Mouse (Mus musculus) frontal cortex, postnatal 25 days (tissue): Measurements from ENCODE around the gene Gal3st4.
"Not testable (repeated sequence)": the region's sequence is repeated elsewhere in the genome, so short reads cannot be mapped to it uniquely, and the experiment has no call there.

Source experiments
- DNase-seq, 2 experiments: peaks; one replicate each; pipeline ENCODE4 v3.0.0; 2022; ENCODE audit warnings: low spot score in 2 of 2

Gene Gal3st4

DNA sequence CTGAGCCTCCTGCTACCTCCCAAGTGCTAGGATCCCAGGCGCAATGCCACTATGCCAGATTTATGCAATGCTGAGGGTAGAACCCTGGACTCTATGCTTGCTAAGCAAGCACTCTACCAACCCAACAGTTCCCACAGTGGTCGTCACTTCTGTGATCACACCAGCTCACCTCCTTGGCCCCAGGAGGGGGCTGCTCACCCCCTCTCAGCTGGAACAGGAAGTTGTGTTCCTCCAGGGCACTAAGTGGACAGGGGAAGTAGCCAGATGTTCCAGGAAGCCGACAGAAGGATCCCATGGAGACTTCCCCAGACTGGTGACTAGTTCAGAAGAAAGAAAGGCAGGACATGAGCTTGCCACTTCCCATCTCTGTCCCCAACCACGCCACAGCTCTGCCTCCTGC, 10.6 kb downstream of the Gal3st4 start:
- DNase-seq = no peak

DNA sequence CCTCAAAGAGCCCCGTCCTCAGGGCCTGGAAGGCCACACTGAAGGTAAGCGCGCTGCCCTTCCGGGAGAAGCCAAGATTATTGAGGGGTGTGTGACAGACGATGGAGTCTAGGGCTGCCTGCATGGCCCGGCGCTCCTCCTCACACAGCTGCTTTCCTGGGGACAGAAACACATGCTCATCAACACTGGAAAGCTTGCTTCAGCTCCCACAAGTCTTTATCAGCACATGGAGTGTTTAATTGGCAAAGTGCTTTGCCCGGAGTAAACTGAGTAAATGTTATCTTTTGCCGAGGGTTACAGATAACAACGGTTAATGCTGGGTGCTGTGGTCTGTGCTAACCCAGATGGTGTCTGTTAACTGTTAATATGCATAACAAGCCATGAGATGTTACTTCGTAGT, 11.8 kb downstream of the Gal3st4 start:
- no peak for DNase-seq

DNA sequence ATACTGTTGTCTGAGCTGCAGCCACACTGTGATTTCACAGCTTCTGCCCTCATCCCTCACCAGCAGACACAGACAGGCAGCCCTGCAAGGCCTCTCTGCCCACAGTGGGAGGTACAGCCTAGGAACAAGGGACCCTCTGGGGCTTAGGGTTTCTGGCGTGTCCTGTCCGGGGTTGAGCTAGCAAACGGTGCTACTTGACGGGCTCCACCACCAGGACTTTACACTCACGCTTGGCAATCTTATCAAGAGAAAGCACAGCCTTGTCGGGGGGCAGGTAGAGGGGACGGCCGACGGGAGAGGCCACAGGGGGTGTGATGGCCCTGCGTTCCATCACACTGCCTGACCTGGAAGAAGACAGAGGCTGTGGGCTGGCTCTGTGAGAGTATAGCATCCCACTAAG, 12.6 kb downstream of the Gal3st4 start:
- no peak for DNase-seq

DNA sequence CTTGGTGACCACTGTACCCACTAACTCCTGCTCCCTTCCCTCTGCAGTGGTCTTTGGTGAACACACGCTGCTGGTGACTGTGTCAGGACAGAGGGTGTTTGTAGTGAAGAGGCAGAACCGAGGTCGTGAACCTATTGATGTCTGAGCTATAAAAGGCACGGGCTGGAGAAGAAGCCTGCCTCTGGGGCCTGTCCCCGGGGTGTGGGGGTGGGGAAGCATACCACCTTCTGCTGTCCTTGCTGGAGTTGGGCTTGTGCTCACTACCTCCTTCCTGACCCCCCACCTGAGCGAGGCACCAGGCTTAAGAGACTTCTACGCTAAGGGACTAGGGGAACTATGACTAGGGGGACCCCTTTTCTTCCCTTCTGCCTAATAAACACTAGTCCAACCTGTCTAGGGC, 13.6 kb downstream of the Gal3st4 start:
- no peak for DNase-seq

DNA sequence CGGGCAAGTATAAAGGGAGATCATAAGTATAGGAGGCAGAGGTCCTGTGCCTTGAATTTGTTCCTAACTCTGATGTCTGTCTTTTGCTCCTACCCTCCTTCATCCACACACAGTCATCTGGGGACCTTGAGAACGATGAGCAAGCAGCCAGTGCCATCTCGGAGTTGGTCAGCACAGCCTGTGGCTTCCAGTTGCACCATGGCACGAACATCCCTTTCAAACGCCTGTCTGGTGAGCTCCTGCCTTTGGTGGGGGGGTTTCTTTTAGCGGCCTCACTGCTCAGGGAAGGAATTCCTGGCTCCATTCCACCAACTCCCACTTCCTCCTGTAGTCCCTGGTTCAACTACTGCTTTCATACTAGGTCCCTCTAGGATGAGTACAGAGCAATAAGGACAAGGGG, 14.1 kb downstream of the Gal3st4 start:
- DNase-seq = no peak

DNA sequence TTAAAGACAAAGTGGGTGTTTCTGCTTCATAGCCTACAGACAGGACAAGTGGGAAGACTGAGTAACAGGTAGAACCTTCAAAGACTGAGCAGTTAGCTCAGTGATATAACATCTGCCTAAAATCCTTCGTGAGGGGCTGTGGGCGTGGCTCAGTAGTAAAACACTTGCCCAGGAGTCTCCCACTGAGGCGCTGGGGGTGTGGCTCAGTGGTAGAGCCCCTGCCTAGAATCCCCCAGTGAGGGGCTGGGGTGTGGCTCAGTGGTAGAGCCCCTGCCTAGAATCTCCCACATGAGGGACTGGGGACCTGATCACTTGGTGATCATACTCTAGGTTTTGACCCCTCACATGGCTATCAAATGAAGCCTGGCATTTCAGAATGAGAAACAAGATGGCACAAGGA, 14.6 kb downstream of the Gal3st4 start:
- DNase-seq = no peak

DNA sequence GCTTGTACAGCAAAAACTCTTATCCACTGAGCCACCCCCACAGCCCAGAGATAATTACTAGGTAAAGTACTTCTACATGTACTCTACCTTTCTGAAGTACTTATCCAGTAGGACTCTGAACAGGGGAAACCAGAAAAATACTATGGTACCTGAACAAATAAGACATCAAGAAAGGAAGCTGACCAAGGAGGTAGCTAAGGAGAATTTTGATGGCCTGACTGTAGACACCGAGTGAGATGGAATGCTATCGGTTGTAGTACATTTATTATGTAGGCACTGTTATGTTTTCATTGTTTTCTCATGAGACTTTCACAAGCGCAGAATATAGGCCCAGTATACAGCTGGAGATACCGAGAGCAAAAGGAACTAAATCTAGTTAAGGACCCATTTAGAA, 15.1 kb downstream of the Gal3st4 start:
- DNase-seq = no peak

DNA sequence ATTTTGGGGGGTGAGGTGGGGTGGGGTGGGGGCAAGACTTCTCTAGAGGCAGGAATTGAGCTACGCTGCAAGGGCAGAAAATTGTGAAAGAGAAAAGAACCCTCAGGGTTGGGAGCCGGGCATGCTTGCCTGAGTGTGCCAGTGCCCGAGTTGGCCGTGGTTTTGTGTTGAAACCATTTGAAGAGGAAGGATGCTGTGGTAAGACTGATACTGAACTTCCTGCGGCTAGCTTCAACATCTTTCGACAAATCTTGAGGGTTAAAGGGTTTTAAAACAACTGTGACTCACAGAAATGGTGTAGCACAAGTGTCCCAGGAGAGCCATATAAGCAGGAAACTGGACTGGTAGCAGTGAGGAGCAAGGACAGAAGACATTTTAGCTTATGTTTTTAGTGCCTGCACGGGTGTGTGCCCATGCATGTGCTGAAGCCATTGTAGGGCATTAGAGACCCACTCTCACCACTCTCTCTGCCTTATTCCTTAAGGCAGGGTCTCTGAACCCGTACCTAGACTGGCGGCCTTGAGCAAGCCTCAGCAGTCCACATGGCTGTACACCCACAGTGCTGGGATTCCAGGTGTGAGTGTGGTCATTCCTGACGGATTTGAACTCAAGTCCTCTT, 15.6 kb downstream of the Gal3st4 start:
- DNase-seq = no peak

DNA sequence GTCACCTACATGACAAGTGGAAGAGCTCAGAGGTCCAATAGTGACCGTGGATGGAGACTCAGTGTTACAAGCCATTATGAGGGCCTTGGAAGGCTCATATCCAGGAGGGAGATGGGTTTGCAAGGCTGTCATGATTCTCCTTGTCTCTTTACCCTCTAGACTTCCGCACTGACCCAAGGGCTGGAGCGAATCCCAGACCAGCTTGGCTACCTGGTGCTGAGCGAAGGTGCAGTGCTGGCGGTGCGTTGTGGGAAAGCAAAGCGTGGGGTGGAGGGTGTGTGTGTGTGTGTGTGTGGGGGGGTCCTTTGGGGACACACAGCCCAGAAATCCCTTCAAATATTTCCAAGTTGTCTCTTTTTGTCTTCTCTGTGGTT, 16.6 kb downstream of the Gal3st4 start:
- no peak for DNase-seq

DNA sequence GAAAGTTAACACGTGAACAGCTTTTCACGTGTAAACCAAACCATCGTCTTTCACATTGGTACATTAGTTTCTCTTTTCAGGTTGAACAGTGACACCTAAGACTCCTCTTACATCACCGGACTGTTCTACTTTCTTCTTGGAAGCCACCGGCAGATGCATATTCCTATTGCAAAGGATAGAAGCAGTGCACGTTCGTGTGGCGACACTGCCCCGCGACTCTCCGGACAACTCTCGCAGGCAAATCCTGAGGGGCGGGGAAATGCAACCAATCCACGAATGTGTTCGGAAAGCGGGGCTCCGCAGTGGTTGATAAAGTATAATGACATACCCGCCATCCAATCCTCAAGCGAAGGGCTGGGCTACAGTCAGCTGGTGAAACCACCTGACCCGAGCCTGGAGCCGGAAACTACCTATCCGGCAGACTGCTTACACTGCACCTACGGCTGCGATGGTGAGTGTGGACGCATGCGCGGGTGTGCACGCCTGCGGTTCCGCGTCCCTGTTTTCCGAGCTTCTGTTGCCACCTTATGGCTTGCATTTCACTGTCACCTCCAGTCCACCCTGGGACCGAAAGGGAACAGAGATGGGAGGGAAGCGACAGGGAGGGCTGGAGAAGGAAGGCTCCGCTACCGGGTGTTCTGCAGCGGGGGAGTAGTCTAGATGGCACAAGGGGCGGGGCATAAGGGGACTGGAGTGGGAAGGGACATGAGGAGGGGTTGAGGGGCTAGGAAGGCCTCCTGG, 17.1 kb downstream of the Gal3st4 start, which contains the start of gene Lamtor4:
TSS of gene Lamtor4 (plus strand) at position 130 of the 741 bp plus-strand sequence.
- DNase-seq = peak; percentile 83 to 93

DNA sequence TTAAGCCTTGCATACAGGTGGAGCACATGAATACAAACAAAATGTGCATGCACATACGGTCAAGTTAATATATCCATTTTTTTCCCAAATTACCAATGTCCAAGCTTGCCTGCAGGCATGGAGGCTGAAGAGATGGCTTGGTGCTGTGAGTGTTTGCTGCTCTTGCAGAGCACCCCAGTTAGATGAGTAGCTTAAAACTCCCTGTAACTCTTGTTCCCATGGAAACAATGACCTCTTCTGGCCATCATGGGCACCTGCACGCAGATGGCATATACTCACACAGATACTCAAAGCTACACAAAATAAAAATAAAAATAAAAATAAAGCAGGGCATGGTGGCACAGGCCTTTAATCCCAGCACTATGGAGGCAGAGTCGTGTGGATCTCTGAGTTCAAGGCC, 19.6 kb downstream of the Gal3st4 start:
- DNase-seq = no peak

DNA sequence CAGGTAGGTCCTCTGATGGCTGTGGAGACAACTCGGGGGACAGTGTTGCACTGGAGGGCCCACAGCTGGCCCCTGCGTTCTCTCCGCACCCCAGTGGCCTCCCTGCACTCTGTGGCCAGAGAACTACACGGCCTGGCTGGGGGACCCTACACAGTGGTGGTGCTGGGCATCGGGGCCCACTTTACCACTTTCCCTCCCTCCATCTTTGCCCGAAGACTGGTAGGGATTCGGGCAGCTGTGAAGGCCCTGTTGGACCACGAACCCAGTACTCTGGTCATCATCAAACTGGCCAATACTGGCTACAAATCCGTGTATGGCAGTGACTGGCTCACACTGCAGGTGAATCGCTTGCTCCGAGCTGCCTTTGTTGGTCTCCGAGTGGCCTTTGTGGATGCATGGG, 21.5 kb downstream of the Gal3st4 start:
- DNase-seq = no peak

DNA sequence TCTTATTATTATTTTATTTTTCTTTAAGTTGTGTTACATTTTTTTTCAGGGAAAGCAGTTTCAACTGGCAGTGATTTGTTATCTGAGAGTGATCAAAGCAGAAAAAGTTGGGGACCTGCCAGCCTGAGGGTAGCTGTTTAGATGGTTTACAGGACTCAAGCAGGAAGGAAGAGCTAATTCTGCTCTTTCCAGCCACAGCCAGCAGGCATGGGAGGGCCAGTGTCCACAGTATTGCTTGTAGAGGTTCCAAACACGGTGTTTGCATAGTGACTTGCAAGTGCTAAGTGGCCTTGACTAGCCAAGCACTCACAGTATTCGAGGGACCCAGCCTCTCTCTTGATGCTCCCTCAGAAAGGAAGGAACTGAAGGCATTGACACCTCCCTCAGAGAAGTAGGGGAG, 31.1 kb downstream of the Gal3st4 start:
- no peak for DNase-seq

DNA sequence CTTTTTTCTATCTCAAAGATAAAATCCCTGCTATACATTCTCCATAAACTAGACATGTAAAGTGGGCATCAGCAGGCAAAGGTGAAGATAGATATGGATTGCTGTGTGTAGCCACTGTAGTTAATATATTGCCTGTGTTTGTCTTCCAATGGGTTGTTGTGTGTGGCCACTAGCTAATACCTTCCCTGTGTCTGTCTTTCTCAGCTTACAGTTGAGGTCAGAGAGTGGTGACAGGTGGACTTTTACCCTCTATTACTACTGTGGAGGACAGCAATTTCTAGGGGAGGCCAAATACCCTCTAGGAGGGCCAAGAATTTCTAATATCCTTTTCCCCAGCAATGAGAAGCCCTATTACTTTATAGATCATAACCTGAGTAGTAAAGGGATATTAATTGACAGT, 38.4 kb downstream of the Gal3st4 start:
- no peak for DNase-seq

DNA sequence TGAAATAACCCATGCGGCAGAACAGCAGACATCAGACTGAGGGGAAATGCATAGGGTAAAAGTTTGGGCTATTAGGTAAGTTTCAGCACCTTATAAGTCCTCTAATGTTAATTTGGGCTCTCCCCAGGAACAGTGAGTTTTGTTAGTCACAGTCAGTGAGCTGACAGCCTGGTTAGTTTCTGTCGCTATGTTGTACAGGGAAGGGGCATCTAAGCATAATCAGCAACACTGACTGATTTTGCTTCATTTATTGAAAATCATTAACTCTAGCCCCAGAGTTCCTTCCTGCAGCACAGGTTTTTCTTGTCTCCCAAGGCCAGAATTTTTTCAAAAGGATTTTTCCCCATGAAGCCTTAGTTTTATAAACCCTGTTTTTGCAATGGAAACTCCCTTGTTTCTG, 38.9 kb downstream of the Gal3st4 start:
- DNase-seq = no peak

DNA sequence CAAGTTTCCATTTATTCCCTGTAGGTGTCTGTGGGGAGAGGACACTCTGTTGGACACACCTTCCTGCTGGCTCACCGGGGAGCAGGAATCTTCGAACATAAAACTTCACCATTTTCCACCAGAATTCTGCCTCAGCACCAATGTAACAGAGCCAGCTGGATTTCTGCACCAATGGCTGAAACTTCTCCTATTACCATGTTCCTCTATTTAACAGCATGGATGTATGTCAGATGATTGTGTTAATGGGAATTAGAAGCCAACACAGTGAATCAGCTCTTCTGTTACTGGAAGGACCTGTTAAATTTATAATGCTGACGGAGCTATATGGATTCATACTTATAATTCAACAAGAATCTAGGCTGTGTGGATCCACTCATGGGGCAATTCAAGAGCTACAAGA, 43.1 kb downstream of the Gal3st4 start:
- no peak for DNase-seq

DNA sequence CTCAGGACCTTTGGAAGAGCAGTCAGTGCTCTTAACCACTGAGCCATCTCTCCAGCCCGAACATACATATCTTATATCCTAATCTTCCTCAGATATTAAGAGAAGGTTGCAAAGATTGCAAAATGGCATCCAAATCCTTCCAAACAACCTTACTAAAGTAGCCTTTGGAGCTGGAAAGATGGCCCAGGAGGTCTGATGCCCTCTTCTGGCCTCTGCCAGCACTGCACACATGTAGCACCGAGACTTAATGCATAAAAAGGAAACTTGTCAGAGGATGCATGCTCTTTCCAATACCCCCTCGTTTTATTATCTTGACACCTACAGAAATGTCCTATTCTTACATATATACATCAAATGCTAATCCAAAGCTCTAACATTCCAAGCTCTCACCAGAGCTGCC, 44.6 kb downstream of the Gal3st4 start:
- no peak for DNase-seq

DNA sequence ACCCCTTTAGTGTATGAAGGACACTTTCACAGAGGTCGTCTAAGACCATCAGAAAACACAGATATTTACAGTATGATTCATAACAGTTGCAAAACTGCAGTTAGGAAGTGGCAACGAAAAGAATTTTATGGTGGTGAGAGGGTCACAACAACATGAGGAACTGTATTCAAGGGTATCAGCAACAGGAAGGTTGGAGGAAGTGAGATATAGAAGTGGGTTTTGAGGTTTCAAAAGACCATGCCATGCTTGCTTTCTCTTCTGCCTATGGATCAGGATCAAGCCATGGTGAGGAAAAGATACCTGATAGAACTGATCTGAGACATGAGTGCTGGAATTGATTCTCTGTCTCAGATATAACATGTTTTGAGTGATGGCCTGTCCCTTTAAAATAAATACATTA, 45.3 kb downstream of the Gal3st4 start:
- DNase-seq = no peak

DNA sequence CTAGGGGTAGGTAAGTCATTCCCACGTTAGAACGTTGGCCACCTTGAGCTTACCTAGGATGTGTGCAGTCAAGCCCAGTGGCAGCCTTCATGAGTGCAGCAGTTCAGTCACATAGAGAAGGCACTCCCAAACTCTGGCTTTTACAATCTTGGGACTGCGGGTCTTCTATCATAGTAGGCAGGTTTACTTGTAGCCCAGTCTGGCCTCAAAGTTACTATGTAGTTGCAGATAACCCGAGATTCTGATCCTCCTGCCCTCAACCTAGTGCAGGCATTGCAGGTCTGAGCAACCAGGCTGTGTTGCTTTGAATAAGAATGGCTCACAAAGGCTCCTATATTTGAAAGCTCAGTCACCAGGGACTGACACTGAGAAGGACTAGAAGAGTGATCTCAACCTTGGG, 46.1 kb downstream of the Gal3st4 start:
- DNase-seq = no peak

DNA sequence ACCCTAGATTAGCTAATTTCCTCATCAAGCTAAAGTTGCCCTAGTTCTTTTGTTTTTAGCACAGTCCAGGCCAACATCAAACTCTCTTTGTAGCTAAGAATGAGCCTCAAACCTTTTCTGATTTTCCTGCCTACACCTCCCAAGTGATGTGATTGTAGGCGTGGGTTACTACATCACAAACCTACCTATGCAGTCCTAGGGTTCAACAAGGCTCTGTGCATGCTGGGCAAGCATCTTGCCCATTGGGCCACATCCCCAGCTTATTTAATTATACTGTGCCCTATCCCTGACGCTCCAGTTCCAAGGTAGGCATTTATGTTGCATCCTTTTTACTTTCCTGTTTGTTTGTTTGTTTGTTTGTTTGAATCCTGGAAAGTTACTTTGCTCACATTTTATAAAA, 46.9 kb downstream of the Gal3st4 start, which contains the start of gene Nxpe5:
TSS of gene Nxpe5 (plus strand) at position 199 of the 400 bp plus-strand sequence.
- DNase-seq = no peak

DNA sequence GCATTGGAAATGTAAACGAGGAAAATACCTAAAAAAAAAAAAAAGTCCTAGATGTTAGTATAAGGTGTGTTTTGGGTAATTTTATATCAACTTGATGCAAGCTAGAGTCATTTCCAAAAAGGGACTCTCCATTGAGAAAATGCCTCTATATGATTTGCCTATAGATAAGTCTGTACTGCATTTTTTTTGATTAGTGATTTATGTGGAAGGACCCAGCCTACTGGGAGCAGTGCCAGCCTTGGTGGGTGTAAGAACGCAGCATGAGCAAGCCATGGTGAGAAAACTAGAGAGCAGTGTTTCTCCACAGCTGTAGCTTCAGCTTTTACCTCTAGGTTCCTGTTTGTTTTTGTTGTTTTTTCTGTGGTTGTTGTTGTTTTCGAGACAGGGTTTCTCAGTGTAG, 49.4 kb downstream of the Gal3st4 start:
- DNase-seq = no peak

DNA sequence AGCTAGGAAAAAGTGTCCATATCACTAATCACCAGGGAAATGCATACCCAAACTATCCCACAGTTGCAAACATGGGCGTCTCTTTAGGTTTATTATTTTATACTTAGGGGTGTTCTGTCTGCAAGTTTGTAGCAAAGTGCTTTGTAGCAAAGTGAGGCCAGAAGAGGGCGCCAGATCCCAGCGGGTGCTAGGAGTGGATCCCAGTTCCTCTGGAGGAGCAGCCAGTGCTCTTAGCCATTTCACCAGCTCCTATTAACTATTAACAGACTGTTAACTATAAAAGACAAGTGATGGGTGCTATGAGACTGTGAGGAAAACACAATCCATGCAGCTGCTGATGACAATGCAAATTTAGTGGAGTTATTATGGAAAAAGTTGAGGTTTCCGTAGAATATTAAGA, 50.5 kb downstream of the Gal3st4 start:
- peak; percentile 79 to 81 for DNase-seq

DNA sequence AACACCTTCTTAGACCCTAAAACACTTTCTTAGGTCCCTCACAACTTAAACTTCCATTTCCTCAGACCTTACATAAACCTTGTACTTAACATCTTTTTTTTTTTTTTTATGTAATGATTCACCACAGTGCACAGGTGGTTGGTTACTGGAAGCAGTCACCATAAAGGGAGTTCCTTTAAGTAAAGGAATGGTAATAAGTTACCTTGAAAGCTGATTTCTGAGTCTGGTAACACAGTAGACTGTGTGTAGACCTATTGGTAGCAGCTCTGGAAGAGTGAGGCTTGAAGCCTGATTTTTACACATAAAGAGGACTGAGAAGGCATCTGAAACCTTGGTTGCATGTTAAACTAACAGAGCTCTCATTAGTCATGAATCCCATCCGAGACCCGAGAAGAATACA, 52.8 kb downstream of the Gal3st4 start:
- DNase-seq = no peak

DNA sequence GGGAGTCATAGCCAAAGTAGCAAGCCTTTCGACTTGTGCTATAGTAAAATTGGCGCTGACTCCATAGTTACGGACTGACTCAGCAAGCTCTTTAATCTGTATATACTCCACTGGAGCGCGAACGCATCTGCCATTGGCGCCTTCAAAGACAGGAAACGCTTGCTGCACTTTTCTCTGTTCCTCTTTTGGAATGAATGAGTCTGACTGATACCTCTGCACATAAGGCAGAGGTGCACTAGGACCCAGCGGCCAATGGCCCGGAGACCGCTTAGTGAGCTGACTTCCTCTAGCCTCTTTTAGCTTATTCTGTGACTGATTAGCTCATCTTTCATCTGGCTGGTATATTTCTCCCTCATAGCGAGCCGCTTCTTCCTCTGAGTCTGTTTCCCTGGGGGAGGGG, 56.0 kb downstream of the Gal3st4 start:
- DNase-seq = not testable (repeated sequence)
